In the genomic region with DNA sequence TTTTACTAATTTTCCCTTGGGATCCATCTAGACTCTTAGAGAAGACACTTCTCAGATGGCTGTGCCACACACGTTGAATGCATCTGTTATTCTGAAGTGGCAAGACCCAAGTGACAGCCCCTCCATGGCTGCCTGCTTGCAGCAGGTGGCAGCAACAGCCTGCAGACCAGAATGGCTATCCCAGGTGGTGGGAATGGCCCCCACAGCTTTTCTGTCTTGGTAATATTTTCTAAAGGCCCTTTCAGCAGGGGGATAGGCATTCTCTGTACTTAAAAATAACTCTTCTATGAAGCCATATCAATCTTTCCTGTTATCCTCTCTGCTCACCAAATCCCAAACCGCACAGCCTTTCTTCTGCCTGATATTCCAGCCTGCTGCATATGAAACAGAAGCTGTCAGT, we compare ENCODE assay signal across 9 mouse cellular contexts. TPM values are rescaled to one million over a fixed set of nuclear protein-coding genes. Genes with fewer than 3 reads are reported as not detected.
DNase-seq lines count a peak whose midpoint lies in the region; ATAC-seq and TF ChIP-seq lines count a peak whose summit lies in the region.
"Had no signal": no experiment of that assay in that cellular context is flagged by ENCODE, and none has a peak within 500 bp of the region (broad histone marks: within the 10 kb centered on the region; RNA-seq: fewer than 3 reads in every experiment).

No protein-coding gene starts in this region.

- ATAC-seq in liver, embryonic 11.5 days (replicated peaks; ENCODE audit: low FRiP score) = no peak
- ATAC-seq in forebrain, embryonic 14.5 days = peak; percentile 81
- ATAC-seq in midbrain, embryonic 15.5 days (replicated peaks) = peak; percentile 81

- H3K4me3 ChIP-seq in liver, adult 2 months (ENCODE audit: insufficient read depth, low read depth, low read length) = no peak overlapping the region
- H3K4me3 ChIP-seq in liver, embryonic 11.5 days (ENCODE audit: low read depth, low read length) = no peak overlapping the region
- no peak overlapping the region for H3K4me3 ChIP-seq in forebrain, embryonic 14.5 days (ENCODE audit: low read depth, low read length)
- no peak overlapping the region for H3K4me3 ChIP-seq in layer of hippocampus, adult 2 months
- no peak overlapping the region for H3K4me3 ChIP-seq in midbrain, embryonic 15.5 days
- H3K4me3 ChIP-seq: erythroblast, embryonic 14.5 days had no signal

- DNase-seq in cerebellum, postnatal 10 days = peak; percentile 71 to 77
- DNase-seq in cerebellum, adult 18-20 months = no peak
- DNase-seq in liver, adult 2 months (ENCODE audit: extremely low read depth, low read depth, low spot score) = no peak
- no peak for DNase-seq in liver, embryonic 11.5 days (ENCODE audit: low spot score)
- DNase-seq in forebrain, embryonic 14.5 days (ENCODE audit: low spot score) = peak; percentile 64
- DNase-seq in layer of hippocampus, adult 2 months (ENCODE audit: low spot score in 2 of 2) = peak; percentile 16 to 40
- DNase-seq in thymus, postnatal 4 days = peak; percentile 70

- H3K27ac ChIP-seq in liver, adult 2 months (replicated peaks; ENCODE audit: insufficient read depth, low read depth, low read length) = no peak overlapping the region
- H3K27ac ChIP-seq in liver, embryonic 11.5 days (ENCODE audit: low read depth, low read length) = no peak overlapping the region
- no peak overlapping the region for H3K27ac ChIP-seq in forebrain, embryonic 14.5 days (ENCODE audit: low read depth, low read length)
- no peak overlapping the region for H3K27ac ChIP-seq in layer of hippocampus, adult 2 months
- H3K27ac ChIP-seq in midbrain, embryonic 15.5 days = no peak overlapping the region

- no peaks in the 10 kb centered on the region for H3K36me3 ChIP-seq in liver, adult 2 months (ENCODE audit: control insufficient read depth, insufficient read depth, low read length)
- H3K36me3 ChIP-seq in liver, embryonic 11.5 days (ENCODE audit: control insufficient read depth, insufficient read depth, low read length) = no peaks in the 10 kb centered on the region
- no peaks in the 10 kb centered on the region for H3K36me3 ChIP-seq in forebrain, embryonic 14.5 days (ENCODE audit: control insufficient read depth, insufficient read depth, low read length)
- no peaks in the 10 kb centered on the region for H3K36me3 ChIP-seq in midbrain, embryonic 15.5 days (replicated peaks)

- no peak for TF ChIP-seq POLR2A in liver, adult 2 months (IDR thresholded peaks at IDR 0.05; ENCODE audit: extremely low read depth, insufficient read depth, low read length)

- H3K27me3 ChIP-seq in liver, adult 2 months (ENCODE audit: control insufficient read depth, insufficient read depth, low read length) = no peaks in the 10 kb centered on the region; the same call in 1 of the 2 replicates
- H3K27me3 ChIP-seq in liver, embryonic 11.5 days (replicated peaks; ENCODE audit: control insufficient read depth, insufficient read depth, low read length) = no peaks in the 10 kb centered on the region
- H3K27me3 ChIP-seq in forebrain, embryonic 14.5 days (replicated peaks; ENCODE audit: control insufficient read depth, insufficient read depth, low read length) = no peaks in the 10 kb centered on the region
- no peaks in the 10 kb centered on the region for H3K27me3 ChIP-seq in midbrain, embryonic 15.5 days (replicated peaks)

- H3K9me3 ChIP-seq in liver, embryonic 11.5 days (ENCODE audit: control insufficient read depth, low read length) = no peaks in the 10 kb centered on the region
- H3K9me3 ChIP-seq in forebrain, embryonic 14.5 days (replicated peaks; ENCODE audit: control insufficient read depth, low read length) = no peaks in the 10 kb centered on the region
- no peaks in the 10 kb centered on the region for H3K9me3 ChIP-seq in midbrain, embryonic 15.5 days

- no peaks in the 10 kb centered on the region for H3K79me2 ChIP-seq in liver, adult 2 months (ENCODE audit: control insufficient read depth, insufficient read depth, low read length)

- no peak overlapping the region for H3K9ac ChIP-seq in liver, adult 2 months (ENCODE audit: low read depth, low read length)
- H3K9ac ChIP-seq in liver, embryonic 11.5 days (ENCODE audit: low read depth, low read length) = no peak overlapping the region
- no peak overlapping the region for H3K9ac ChIP-seq in forebrain, embryonic 14.5 days (ENCODE audit: low read length)
- H3K9ac ChIP-seq in midbrain, embryonic 15.5 days = no peak overlapping the region

- WGBS in liver, adult 2 months = 42% methylated on average over 2 of the region's 2 CpGs
- WGBS in liver, embryonic 11.5 days = 64% methylated on average over 2 of the region's 2 CpGs
- 49% methylated on average over 2 of the region's 2 CpGs for WGBS in forebrain, embryonic 14.5 days
- WGBS in midbrain, embryonic 15.5 days = 41% methylated on average over 2 of the region's 2 CpGs

- no peak overlapping the region for H3K4me2 ChIP-seq in liver, embryonic 11.5 days
- H3K4me2 ChIP-seq in forebrain, embryonic 14.5 days (ENCODE audit: low read length) = no peak overlapping the region
- no peak overlapping the region for H3K4me2 ChIP-seq in midbrain, embryonic 15.5 days

- peak; percentile 49 for TF ChIP-seq CTCF in liver, adult 2 months (IDR thresholded peaks at IDR 0.05; ENCODE audit: low read depth, low read length)
- peak; percentile 77 for TF ChIP-seq CTCF in layer of hippocampus, adult 2 months (conservative IDR thresholded peaks at IDR 0.05)

- H3K4me1 ChIP-seq in liver, adult 2 months (ENCODE audit: control insufficient read depth, insufficient read depth, low read length) = no peaks in the 10 kb centered on the region; the same call in 1 of the 2 replicates
- no peaks in the 10 kb centered on the region for H3K4me1 ChIP-seq in liver, embryonic 11.5 days (replicated peaks; ENCODE audit: control insufficient read depth, insufficient read depth, low read length)
- no peaks in the 10 kb centered on the region for H3K4me1 ChIP-seq in forebrain, embryonic 14.5 days (ENCODE audit: control insufficient read depth, insufficient read depth, low read length)
- 0 out of 2 replicates have a peak, but pooled peaks cover 4% of the 10 kb centered on the region for H3K4me1 ChIP-seq in midbrain, embryonic 15.5 days

RNA-seq across cellular contexts. Expression of a gene that starts 1.4 kb away (rescaled TPM):
- total RNA-seq in liver, adult 2 months (2014; rRNA removed) = 0.18 and 0.34 TPM in 2 replicates
- 0.06 TPM in 1 of 2 replicates, not detected in the other for polyA plus RNA-seq in liver, adult 2 months (2012; rRNA removed)
- polyA plus RNA-seq in liver, embryonic 11.5 days (2014; fragmentation: Nextera tagmentation; extraction: Ambion mirVana) = 0.12 TPM in 1 of 2 replicates, not detected in the other
- 0.10 TPM in 1 of 2 replicates, not detected in the other for polyA plus RNA-seq in forebrain, embryonic 14.5 days (2014; fragmentation: Nextera tagmentation; extraction: Ambion mirVana)
- not detected for total RNA-seq in layer of hippocampus, adult 2 months (2021)
- not detected in 2 replicates for polyA plus RNA-seq in midbrain, embryonic 15.5 days (2015; fragmentation: Nextera tagmentation; extraction: Ambion mirVana)
- polyA plus RNA-seq: erythroblast, embryonic 14.5 days had no signal

RNA-seq across cellular contexts. Expression of a gene that starts 33.5 kb away (rescaled TPM):
- 93.1 and 93.3 TPM in 2 replicates for total RNA-seq in liver, adult 2 months (2014; rRNA removed)
- 252 and 284 TPM in 2 replicates for polyA plus RNA-seq in liver, adult 2 months (2012; rRNA removed)
- polyA plus RNA-seq in liver, embryonic 11.5 days (2014; fragmentation: Nextera tagmentation; extraction: Ambion mirVana) = 3.3 and 3.5 TPM in 2 replicates
- 1.2 and 2.0 TPM in 2 replicates for polyA plus RNA-seq in forebrain, embryonic 14.5 days (2014; fragmentation: Nextera tagmentation; extraction: Ambion mirVana)
- total RNA-seq in layer of hippocampus, adult 2 months (2021) = 10 to 100 TPM; 15.1 to 16.0 TPM
- polyA plus RNA-seq in midbrain, embryonic 15.5 days (2015; fragmentation: Nextera tagmentation; extraction: Ambion mirVana) = 1.2 and 2.1 TPM in 2 replicates

Comparison
In these comparisons a context has a peak if more than half of its experiments do, and no peak if none do; other contexts are left out.
1. DNase-seq: peak in cerebellum, postnatal 10 days (2 of 2), forebrain, embryonic 14.5 days (single experiment), layer of hippocampus, adult 2 months (2 of 2) and thymus, postnatal 4 days (single experiment); none in cerebellum, adult 18-20 months (0 of 2), liver, adult 2 months (single experiment) and liver, embryonic 11.5 days (single experiment).
2. RNA of a gene that starts 33.5 kb away (polyA plus RNA-seq): 252 to 284 TPM in liver, adult 2 months; 3.3 to 3.5 TPM in liver, embryonic 11.5 days, 1.2 to 2.1 TPM in midbrain, embryonic 15.5 days and 1.2 to 2.0 TPM in forebrain, embryonic 14.5 days; every median in the first group is over 10 times any median in the second.